Mouse (Mus musculus) kidney, embryonic 15.5 days (tissue): ENCODE measurements around the gene Nfatc3. TPM values are rescaled to one million over a fixed set of nuclear protein-coding genes. Genes with fewer than 3 reads are reported as not detected.
"Not testable (repeated sequence)": the region's sequence is repeated elsewhere in the genome, so short reads cannot be mapped to it uniquely, and the experiment has no call there.

ENCODE experiments used
- ATAC-seq: fragments of 200-750 bp; cut with Nextera tagmentation; replicated peaks from 2 replicates; pipeline ENCODE4 v1.8.0; 2017; ENCODE audit warnings: moderate TSS enrichment; ENCODE audit not compliant: low FRiP score
- H3K27ac ChIP-seq: fragments of 300-500 bp; sonication (generic); 2 replicates; pipeline ENCODE4 v1.5.1; 2015; ENCODE audit warnings: mild to moderate bottlenecking, inconsistent platforms
- H3K27me3 ChIP-seq: fragments of 300-500 bp; sonication (generic); 2 replicates; pipeline ENCODE4 v1.6.1; 2015; ENCODE audit warnings: inconsistent platforms
- H3K36me3 ChIP-seq: fragments of 300-500 bp; sonication (generic); 2 replicates; pipeline ENCODE4 v1.6.1; 2015; ENCODE audit warnings: inconsistent platforms
- H3K4me1 ChIP-seq: fragments of 300-500 bp; sonication (generic); 2 replicates; pipeline ENCODE4 v1.6.1; 2015; ENCODE audit warnings: inconsistent platforms
- H3K4me2 ChIP-seq: fragments of 300-500 bp; sonication (generic); 2 replicates; pipeline ENCODE4 v1.6.1; 2015; ENCODE audit warnings: moderate library complexity, mild to moderate bottlenecking, inconsistent platforms
- H3K4me3 ChIP-seq: fragments of 300-500 bp; sonication (generic); replicated peaks from 2 replicates; pipeline ENCODE4 v1.5.1; 2015; ENCODE audit warnings: mild to moderate bottlenecking, inconsistent platforms
- H3K9ac ChIP-seq: fragments of 300-500 bp; sonication (generic); 2 replicates; pipeline ENCODE4 v1.6.1; 2015; ENCODE audit warnings: mild to moderate bottlenecking, inconsistent platforms
- H3K9me3 ChIP-seq: fragments of 300-500 bp; sonication (generic); replicated peaks from 2 replicates; pipeline ENCODE4 v1.6.1; 2016; ENCODE audit warnings: inconsistent platforms
- WGBS: fragments of 180-500 bp; shearing (Covaris S2); methylation state at CpG from one replicate; pipeline ENCODE4 v1.1.7; 2015; ENCODE audit warnings: mixed read lengths; 5-methylcytosine and 5-hydroxymethylcytosine counted together
- polyA plus RNA-seq: library from polyadenylated mRNA; unstranded; fragments of >200 nt; fragmentation: Nextera tagmentation; extraction: Ambion mirVana; gene quantifications from 2 replicates; pipeline ENCODE4 v1.2.1, GENCODE M21; 2015

The Nfatc3 gene
- 6.5 and 7.3 TPM in 2 replicates for polyA plus RNA-seq

GRCm38 (mm10) chr8:106058731-106059612, at the start of gene Nfatc3:
Gene Nfatc3, plus strand, starts transcription at chr8:106058840.
- Histone ChIP-seq H3K4me1 (peaks cover 31% of the 10 kb centered on the region), H3K9me3 (no peaks in the 10 kb centered on the region), H3K9ac (peak within 1 kb of the TSS; percentile 89), H3K27ac (peak within 1 kb of the TSS; percentile 98), H3K4me2 (peak within 1 kb of the TSS; percentile 81), H3K4me3 (peak within 1 kb of the TSS; percentile 93), H3K36me3 (peaks cover 1% of the 10 kb centered on the region; the same call in 1 of the 2 replicates), H3K27me3 (no peaks in the 10 kb centered on the region)
- peak; percentile 99 for ATAC-seq
- WGBS = 2% methylated on average over 52 of the region's 52 CpGs

GRCm38 (mm10) chr8:106010748-106011642, 47.6 kb upstream of the Nfatc3 start:
- H3K4me1 ChIP-seq = peaks cover 19% of the 10 kb centered on the region
- H3K36me3 ChIP-seq = peaks cover 10% of the 10 kb centered on the region
- H3K4me2 ChIP-seq = peak overlapping the region; percentile 96
- H3K9me3 ChIP-seq = no peaks in the 10 kb centered on the region
- H3K9ac ChIP-seq = peak overlapping the region; percentile 85
- ATAC-seq = peak; percentile 95
- H3K27me3 ChIP-seq = no peaks in the 10 kb centered on the region
- peak overlapping the region; percentile 78 for H3K27ac ChIP-seq
- under 1% methylated on average over 74 of the region's 74 CpGs for WGBS
- H3K4me3 ChIP-seq = peak overlapping the region; percentile 88

GRCm38 (mm10) chr8:106011643-106011986, 47.0 kb upstream of the Nfatc3 start, which contains the start of gene Ddx28:
Gene Ddx28, minus strand, starts transcription at chr8:106011882.
- 3% methylated on average over 6 of the region's 6 CpGs for WGBS
- H3K9me3 ChIP-seq = no peaks in the 10 kb centered on the region
- ATAC-seq = 0 out of 2 replicates have a peak, but pooled peaks have one; percentile 10
- peak within 1 kb of the TSS; percentile 88 for H3K4me3 ChIP-seq
- no peaks in the 10 kb centered on the region for H3K27me3 ChIP-seq
- H3K36me3 ChIP-seq = peaks cover 14% of the 10 kb centered on the region
- H3K4me2 ChIP-seq = peak within 1 kb of the TSS; percentile 96
- H3K4me1 ChIP-seq = peaks cover 19% of the 10 kb centered on the region
- H3K27ac ChIP-seq = peak within 1 kb of the TSS; percentile 78
- H3K9ac ChIP-seq = peak within 1 kb of the TSS; percentile 85

GRCm38 (mm10) chr8:106012203-106012602, 46.4 kb upstream of the Nfatc3 start:
- peak overlapping the region; percentile 96 for H3K4me2 ChIP-seq
- H3K27ac ChIP-seq, H3K27me3 ChIP-seq, ATAC-seq, H3K9me3 ChIP-seq: not testable (repeated sequence)
- peak overlapping the region; percentile 85; the same call in 1 of the 2 replicates for H3K9ac ChIP-seq
- H3K36me3 ChIP-seq = peaks cover 19% of the 10 kb centered on the region
- H3K4me1 ChIP-seq = peaks cover 19% of the 10 kb centered on the region
- 80% methylated on average over 8 of the region's 8 CpGs for WGBS
- peak overlapping the region; percentile 88 for H3K4me3 ChIP-seq

DNA sequence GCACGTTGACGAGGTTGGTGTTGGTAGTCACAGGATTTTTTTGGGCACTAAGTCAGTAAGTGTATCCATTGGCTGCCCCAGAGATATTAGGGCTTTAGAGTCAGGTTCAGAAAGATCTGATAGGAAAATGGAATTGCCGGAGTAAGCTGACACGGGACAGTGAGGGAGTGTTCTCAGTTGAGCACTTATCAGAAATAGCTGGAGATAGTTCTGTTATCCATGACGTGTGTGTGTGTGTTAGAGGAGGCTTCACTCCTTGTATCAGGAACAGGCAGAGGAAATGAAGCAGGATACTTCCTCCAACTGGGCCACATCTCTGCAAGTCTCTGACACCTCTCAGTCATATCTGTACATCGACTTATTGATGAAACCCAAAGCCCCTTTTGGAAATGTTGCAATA, 42.4 kb upstream of the Nfatc3 start:
- Histone ChIP-seq H3K27me3 (no peaks in the 10 kb centered on the region), H3K4me1 (peaks cover 6% of the 10 kb centered on the region), H3K27ac (no peak overlapping the region), H3K9me3 (no peaks in the 10 kb centered on the region), H3K4me2 (no peak overlapping the region), H3K9ac (no peak overlapping the region), H3K36me3 (peaks cover 35% of the 10 kb centered on the region), H3K4me3 (no peak overlapping the region)
- 92% methylated on average over 6 of the region's 6 CpGs for WGBS
- ATAC-seq = no peak

- no peaks in the 10 kb centered on the region for H3K27me3 ChIP-seq
- no peak overlapping the region for H3K9ac ChIP-seq
- WGBS = 87% methylated on average over 7 of the region's 7 CpGs
- peaks cover 35% of the 10 kb centered on the region for H3K36me3 ChIP-seq
- H3K27ac ChIP-seq = no peak overlapping the region
- no peak overlapping the region for H3K4me3 ChIP-seq
- no peak overlapping the region for H3K4me2 ChIP-seq
- no peaks in the 10 kb centered on the region for H3K9me3 ChIP-seq
- peaks cover 1% of the 10 kb centered on the region for H3K4me1 ChIP-seq
- ATAC-seq = no peak
These were observed 41.5 kb upstream of the Nfatc3 start for GRCm38 (mm10) chr8:106017130-106017529.

DNA sequence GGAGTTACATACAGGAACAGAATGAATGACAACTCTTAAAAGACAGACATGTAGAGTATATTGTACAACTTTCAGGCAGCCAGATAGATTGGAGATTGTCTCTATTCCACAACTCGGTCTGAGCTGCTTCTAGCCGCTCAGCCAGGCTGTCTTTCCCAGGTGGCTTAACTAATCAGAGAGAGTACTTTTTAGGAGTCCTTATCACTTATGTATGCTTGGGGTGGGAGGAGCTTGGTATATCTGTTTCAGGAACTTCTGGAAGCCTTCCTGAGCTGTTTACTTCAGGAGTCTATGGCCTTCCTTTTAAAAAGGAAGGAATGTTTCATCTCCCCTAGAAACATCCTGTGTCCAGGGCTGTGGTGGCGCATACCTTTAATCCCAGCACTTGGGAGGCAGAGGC, 40.6 kb upstream of the Nfatc3 start:
- WGBS = 90% methylated on average over 3 of the region's 3 CpGs
- no peak overlapping the region for H3K4me3 ChIP-seq
- no peaks in the 10 kb centered on the region for H3K27me3 ChIP-seq
- H3K27ac ChIP-seq = no peak overlapping the region
- no peak for ATAC-seq
- no peaks in the 10 kb centered on the region for H3K4me1 ChIP-seq
- H3K4me2 ChIP-seq = no peak overlapping the region
- H3K9ac ChIP-seq = no peak overlapping the region
- no peaks in the 10 kb centered on the region for H3K9me3 ChIP-seq
- H3K36me3 ChIP-seq = peaks cover 35% of the 10 kb centered on the region

GRCm38 (mm10) chr8:106022483-106022882, 36.2 kb upstream of the Nfatc3 start:
- no peak overlapping the region for H3K9ac ChIP-seq
- H3K4me3 ChIP-seq = no peak overlapping the region
- no peaks in the 10 kb centered on the region for H3K4me1 ChIP-seq
- H3K9me3 ChIP-seq = no peaks in the 10 kb centered on the region
- peaks cover 41% of the 10 kb centered on the region for H3K36me3 ChIP-seq
- ATAC-seq = no peak
- H3K27ac ChIP-seq = no peak overlapping the region
- no peak overlapping the region for H3K4me2 ChIP-seq
- no peaks in the 10 kb centered on the region for H3K27me3 ChIP-seq

- ATAC-seq = no peak
- no peak overlapping the region for H3K4me3 ChIP-seq
- WGBS = 91% methylated on average over 10 of the region's 10 CpGs
- H3K27ac ChIP-seq = no peak overlapping the region
- H3K4me2 ChIP-seq = no peak overlapping the region
- H3K27me3 ChIP-seq = no peaks in the 10 kb centered on the region
- no peaks in the 10 kb centered on the region for H3K4me1 ChIP-seq
- H3K9ac ChIP-seq = no peak overlapping the region
- no peaks in the 10 kb centered on the region for H3K9me3 ChIP-seq
- H3K36me3 ChIP-seq = 0 out of 2 replicates have a peak, but pooled peaks cover 16% of the 10 kb centered on the region
These were observed 19.9 kb upstream of the Nfatc3 start for GRCm38 (mm10) chr8:106038721-106039120.

- ATAC-seq = no peak
- no peak overlapping the region for H3K4me2 ChIP-seq
These were observed 19.0 kb upstream of the Nfatc3 start for GRCm38 (mm10) chr8:106039605-106040004.

DNA sequence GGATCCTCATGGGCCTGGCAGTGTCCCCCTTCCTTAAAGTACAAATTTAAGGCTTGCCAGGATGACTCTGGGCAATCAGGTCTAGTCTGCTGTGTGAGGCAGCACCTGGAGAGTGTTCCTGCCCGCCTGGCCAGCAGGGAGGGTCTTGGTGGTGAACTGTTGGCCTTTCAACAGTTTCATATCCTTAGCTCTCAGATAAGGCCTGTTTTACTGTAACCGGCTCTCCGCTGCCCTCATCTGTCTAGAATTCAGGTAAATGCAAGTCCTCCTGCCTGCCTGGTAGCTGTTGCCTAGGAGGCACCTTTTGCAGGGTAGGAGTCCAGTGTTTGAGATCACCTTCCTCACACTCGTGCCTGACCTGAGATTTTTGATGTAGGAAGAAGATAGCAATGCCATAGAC, 18.4 kb upstream of the Nfatc3 start:
- H3K9me3 ChIP-seq = no peaks in the 10 kb centered on the region
- H3K4me2 ChIP-seq = no peak overlapping the region
- H3K27me3 ChIP-seq = no peaks in the 10 kb centered on the region
- H3K36me3 ChIP-seq = peaks cover 16% of the 10 kb centered on the region; the same call in 1 of the 2 replicates
- WGBS = 80% methylated on average over 4 of the region's 4 CpGs
- no peaks in the 10 kb centered on the region; the same call in 1 of the 2 replicates for H3K4me1 ChIP-seq
- no peak for ATAC-seq
- no peak overlapping the region for H3K27ac ChIP-seq
- no peak overlapping the region for H3K9ac ChIP-seq
- H3K4me3 ChIP-seq = no peak overlapping the region

More at GRCm38 (mm10) chr8:106039605-106040004, 19.0 kb upstream of the Nfatc3 start:
- peaks cover 16% of the 10 kb centered on the region; the same call in 1 of the 2 replicates for H3K36me3 ChIP-seq
- H3K9me3 ChIP-seq = no peaks in the 10 kb centered on the region
- WGBS = 77% methylated on average over 4 of the region's 4 CpGs
- H3K4me1 ChIP-seq = no peaks in the 10 kb centered on the region; the same call in 1 of the 2 replicates
- no peak overlapping the region for H3K9ac ChIP-seq
- no peak overlapping the region for H3K27ac ChIP-seq
- no peak overlapping the region for H3K4me3 ChIP-seq
- H3K27me3 ChIP-seq = no peaks in the 10 kb centered on the region
